In genomic region chrX:143393791-143394369, GRCm38 (mm10) we compare ENCODE assay signal across 8 mouse cellular contexts. TPM values are rescaled to one million over a fixed set of nuclear protein-coding genes. Genes with fewer than 3 reads are reported as not detected.
A peak's percentile ranks its signal among the peaks of the same experiment; 100 is the strongest.
DNase-seq lines count a peak whose midpoint lies in the region; ATAC-seq and TF ChIP-seq lines count a peak whose summit lies in the region.

Gene Chrdl1, minus strand, starts transcription at chrX:143394262.

- no peaks in the 10 kb centered on the region for H3K9me3 ChIP-seq in kidney, embryonic 15.5 days (replicated peaks)

- 23% methylated on average over 37 of the region's 37 CpGs for WGBS in heart, adult 2 months
- 25% methylated on average over 35 of the region's 37 CpGs for WGBS in kidney, embryonic 15.5 days

- H3K4me2 ChIP-seq in kidney, embryonic 15.5 days = peak within 1 kb of the TSS; percentile 64

- intact Hi-C loops in heart, adult 2 months (cut with DNase I) = no loop called here
- intact Hi-C loops in heart, postnatal 25 days (cut with DNase I) = no loop called here
- intact Hi-C loops in gastrocnemius, postnatal 36 days (cut with DNase I) = no loop called here

- no peak within 1 kb of the TSS for H3K9ac ChIP-seq in heart, adult 2 months (ENCODE audit: low read depth, low read length)
- H3K9ac ChIP-seq in kidney, embryonic 15.5 days = peak within 1 kb of the TSS; percentile 21; the same call in 1 of the 2 replicates

- H3K79me2 ChIP-seq in heart, adult 2 months (replicated peaks; ENCODE audit: control insufficient read depth, insufficient read depth, low read length) = no peaks in the 10 kb centered on the region

- H3K27ac ChIP-seq in heart, adult 2 months = no peak within 1 kb of the TSS
- no peak within 1 kb of the TSS for H3K27ac ChIP-seq in kidney, embryonic 15.5 days

- H3K36me3 ChIP-seq in heart, adult 2 months (ENCODE audit: control insufficient read depth, insufficient read depth, low read length) = no peaks in the 10 kb centered on the region
- no peaks in the 10 kb centered on the region for H3K36me3 ChIP-seq in kidney, embryonic 15.5 days

- TF ChIP-seq CTCF in heart, adult 2 months (IDR thresholded peaks at IDR 0.05) = no peak

- peak; percentile 4 to 18 for DNase-seq in heart, adult 2 months
- no peak for DNase-seq in heart, postnatal 25 days (ENCODE audit: low spot score)
- DNase-seq in gastrocnemius, postnatal 36 days = peak; percentile 7 to 11
- DNase-seq in lung, adult 18-20 months = peak; percentile 2 to 5
- DNase-seq in retina, postnatal 1 day = peak; percentile 55
- no peak for DNase-seq in adipocyte (ENCODE audit: low spot score)

- H3K4me3 ChIP-seq in heart, adult 2 months = no peak within 1 kb of the TSS
- peak within 1 kb of the TSS; percentile 47 for H3K4me3 ChIP-seq in kidney, embryonic 15.5 days (replicated peaks)

- ATAC-seq in common myeloid progenitor, adult 5-6 weeks (replicated peaks; ENCODE audit: low read depth, poor library complexity, severe bottlenecking) = peak; percentile 60
- ATAC-seq in kidney, embryonic 15.5 days (replicated peaks; ENCODE audit: low FRiP score) = peak; percentile 92

- no peaks in the 10 kb centered on the region for H3K27me3 ChIP-seq in heart, adult 2 months (ENCODE audit: control insufficient read depth, insufficient read depth, low read length)
- H3K27me3 ChIP-seq in kidney, embryonic 15.5 days = peaks cover 55% of the 10 kb centered on the region

- TF ChIP-seq EP300 in heart, adult 2 months (IDR thresholded peaks at IDR 0.05; ENCODE audit: insufficient read depth, low read depth, low read length) = no peak

- no peak for TF ChIP-seq POLR2A in heart, adult 2 months (IDR thresholded peaks at IDR 0.05; ENCODE audit: insufficient read depth, low read depth, low read length)

- no peaks in the 10 kb centered on the region for H3K4me1 ChIP-seq in heart, adult 2 months (ENCODE audit: control insufficient read depth, insufficient read depth, low read length)
- H3K4me1 ChIP-seq in kidney, embryonic 15.5 days = no peaks in the 10 kb centered on the region

RNA-seq across cellular contexts. Expression of gene Chrdl1, which starts in this region (rescaled TPM):
- total RNA-seq in heart, adult 2 months (2021) = 1 to 10 TPM; 1.6 to 2.0 TPM
- 1.7 and 2.2 TPM in 2 replicates for polyA plus RNA-seq in heart, adult 2 months (2012; rRNA removed)
- total RNA-seq in heart, postnatal 25 days (2021) = 1 to 10 TPM; 1.6 to 3.6 TPM
- total RNA-seq in common myeloid progenitor, adult 5-6 weeks (2017) = 0.37 and 0.44 TPM in 2 replicates
- total RNA-seq in gastrocnemius, postnatal 36 days (2021) = 1 to 10 TPM; 1.3 to 2.2 TPM
- 2.1 and 3.0 TPM in 2 replicates for polyA plus RNA-seq in kidney, embryonic 15.5 days (2015; fragmentation: Nextera tagmentation; extraction: Ambion mirVana)

Comparison
In these comparisons a context has a peak if more than half of its experiments do, and no peak if none do; other contexts are left out.
1. DNase-seq: peak in heart, adult 2 months (2 of 2), gastrocnemius, postnatal 36 days (2 of 2), lung, adult 18-20 months (2 of 2) and retina, postnatal 1 day (single experiment); none in heart, postnatal 25 days (single experiment) and adipocyte (single experiment).
2. Peak in ATAC-seq in common myeloid progenitor, adult 5-6 weeks; RNA of the gene not detected or under 1 TPM.